Mouse (Mus musculus) hindbrain, embryonic 16.5 days (tissue): ENCODE measurements at regions not wholly inside any gene's neighbourhood (a gene's known extent, or its start where the extent isn't known, plus 50 kb on each side); places are given as distances from the start of the nearest gene placed in this dataset.

Source experiments
- ATAC-seq: fragments of 200-750 bp; cut with Nextera tagmentation; 2 replicates; pipeline ENCODE4 v1.8.0; 2017; ENCODE audit warnings: moderate TSS enrichment, moderate library complexity
- H3K27ac ChIP-seq: fragments of 300-500 bp; sonication (generic); 2 replicates; pipeline ENCODE4 v1.5.1; 2014; ENCODE audit warnings: low read depth, mild to moderate bottlenecking, control low read depth, low read length, moderate library complexity
- H3K27me3 ChIP-seq: fragments of 300-500 bp; sonication (generic); replicated peaks from 2 replicates; pipeline ENCODE4 v1.6.1; 2014; ENCODE audit warnings: low read length; ENCODE audit not compliant: control insufficient read depth, insufficient read depth
- H3K36me3 ChIP-seq: fragments of 300-500 bp; sonication (generic); 2 replicates; pipeline ENCODE4 v1.6.1; 2014; ENCODE audit warnings: mild to moderate bottlenecking, low read length, moderate library complexity, mixed read lengths; ENCODE audit not compliant: control insufficient read depth, insufficient read depth
- H3K4me1 ChIP-seq: fragments of 300-500 bp; sonication (generic); 2 replicates; pipeline ENCODE4 v1.6.1; 2014; ENCODE audit warnings: low read depth, low read length; ENCODE audit not compliant: control insufficient read depth, insufficient read depth
- H3K4me2 ChIP-seq: fragments of 300-500 bp; sonication (generic); 2 replicates; pipeline ENCODE4 v1.6.1; 2014; ENCODE audit warnings: mild to moderate bottlenecking, low read length, control low read depth, moderate library complexity
- H3K4me3 ChIP-seq: fragments of 300-500 bp; sonication (generic); 2 replicates; pipeline ENCODE4 v1.5.1; 2014; ENCODE audit warnings: mild to moderate bottlenecking, low read length, control low read depth, moderate library complexity
- H3K9ac ChIP-seq: fragments of 300-500 bp; sonication (generic); 2 replicates; pipeline ENCODE4 v1.6.1; 2014; ENCODE audit warnings: low read depth, mild to moderate bottlenecking, control low read depth, low read length, moderate library complexity
- H3K9me3 ChIP-seq: fragments of 300-500 bp; sonication (generic); 2 replicates; pipeline ENCODE4 v1.6.1; 2014; ENCODE audit warnings: mild to moderate bottlenecking, low read length, moderate library complexity; ENCODE audit not compliant: control insufficient read depth
- WGBS: fragments of 180-500 bp; shearing (Covaris S2); extraction: QIAGEN DNeasy Blood & Tissue Kit; methylation state at CpG from one replicate; pipeline ENCODE4 v1.1.7; 2014; 5-methylcytosine and 5-hydroxymethylcytosine counted together

- Histone ChIP-seq H3K9ac (no peak overlapping the region), H3K27me3 (no peaks in the 10 kb centered on the region), H3K9me3 (no peaks in the 10 kb centered on the region), H3K4me3 (no peak overlapping the region), H3K27ac (no peak overlapping the region), H3K4me1 (peaks cover 2% of the 10 kb centered on the region; the same call in 1 of the 2 replicates), H3K4me2 (no peak overlapping the region), H3K36me3 (no peaks in the 10 kb centered on the region)
- WGBS = 11% methylated on average over 3 of the region's 3 CpGs
- ATAC-seq = peak; percentile 42
Observed at GRCm38 (mm10) chr1:73089636-73090035, 73.9 kb upstream of the Tnp1 start.

- Histone ChIP-seq H3K27ac (no peak overlapping the region), H3K27me3 (no peaks in the 10 kb centered on the region), H3K36me3 (no peaks in the 10 kb centered on the region), H3K9me3 (no peaks in the 10 kb centered on the region), H3K9ac (no peak overlapping the region), H3K4me1 (peaks cover 2% of the 10 kb centered on the region; the same call in 1 of the 2 replicates), H3K4me2 (no peak overlapping the region), H3K4me3 (no peak overlapping the region)
- 30% methylated on average over 2 of the region's 2 CpGs for WGBS
- ATAC-seq = no peak
Observed at GRCm38 (mm10) chr1:73088494-73088893, 72.8 kb upstream of the Tnp1 start.

GRCm38 (mm10) chr1:73084946-73085345, 69.2 kb upstream of the Tnp1 start:
- Histone ChIP-seq H3K27me3 (no peaks in the 10 kb centered on the region), H3K27ac (no peak overlapping the region), H3K9ac (no peak overlapping the region), H3K9me3 (no peaks in the 10 kb centered on the region), H3K4me2 (no peak overlapping the region), H3K4me3 (no peak overlapping the region), H3K36me3 (no peaks in the 10 kb centered on the region), H3K4me1 (peaks cover 2% of the 10 kb centered on the region; the same call in 1 of the 2 replicates)
- no peak for ATAC-seq
- 5% methylated on average over 2 of the region's 2 CpGs for WGBS

- no peaks in the 10 kb centered on the region for H3K4me1 ChIP-seq
- H3K27me3 ChIP-seq = no peaks in the 10 kb centered on the region
- no peak overlapping the region for H3K27ac ChIP-seq
- no peak overlapping the region for H3K4me3 ChIP-seq
- no peaks in the 10 kb centered on the region for H3K36me3 ChIP-seq
- no peak overlapping the region for H3K4me2 ChIP-seq
- ATAC-seq = no peak
- H3K9me3 ChIP-seq = no peaks in the 10 kb centered on the region
- H3K9ac ChIP-seq = no peak overlapping the region
- WGBS = 90% methylated on average over 3 of the region's 3 CpGs
Observed at GRCm38 (mm10) chr1:73083396-73083795, 67.7 kb upstream of the Tnp1 start.

GRCm38 (mm10) chr1:73079518-73079917, 63.8 kb upstream of the Tnp1 start:
- Histone ChIP-seq H3K4me1 (no peaks in the 10 kb centered on the region), H3K9me3 (no peaks in the 10 kb centered on the region), H3K36me3 (no peaks in the 10 kb centered on the region), H3K4me2 (no peak overlapping the region), H3K27ac (no peak overlapping the region), H3K9ac (no peak overlapping the region), H3K27me3 (no peaks in the 10 kb centered on the region), H3K4me3 (no peak overlapping the region)
- ATAC-seq = no peak
- 84% methylated on average over 2 of the region's 2 CpGs for WGBS

GRCm38 (mm10) chr1:73077156-73077555, 61.4 kb upstream of the Tnp1 start:
- Histone ChIP-seq H3K4me2 (no peak overlapping the region), H3K27me3 (no peaks in the 10 kb centered on the region), H3K4me1 (no peaks in the 10 kb centered on the region), H3K27ac (no peak overlapping the region), H3K9me3 (no peaks in the 10 kb centered on the region), H3K36me3 (no peaks in the 10 kb centered on the region), H3K4me3 (no peak overlapping the region), H3K9ac (no peak overlapping the region)
- 69% methylated on average over 4 of the region's 4 CpGs for WGBS
- no peak for ATAC-seq

- no peak for ATAC-seq
- H3K36me3 ChIP-seq = no peaks in the 10 kb centered on the region
- H3K9me3 ChIP-seq = no peaks in the 10 kb centered on the region
- no peak overlapping the region for H3K4me3 ChIP-seq
- no peaks in the 10 kb centered on the region for H3K27me3 ChIP-seq
- H3K4me1 ChIP-seq = no peaks in the 10 kb centered on the region
- no peak overlapping the region for H3K9ac ChIP-seq
- no peak overlapping the region for H3K4me2 ChIP-seq
- WGBS = 77% methylated on average over 6 of the region's 6 CpGs
- H3K27ac ChIP-seq = no peak overlapping the region
Observed at GRCm38 (mm10) chr1:73075699-73076373, 60.1 kb upstream of the Tnp1 start.

- Histone ChIP-seq H3K4me2 (no peak overlapping the region), H3K27ac (no peak overlapping the region), H3K9ac (no peak overlapping the region), H3K9me3 (no peaks in the 10 kb centered on the region), H3K4me3 (no peak overlapping the region), H3K4me1 (no peaks in the 10 kb centered on the region), H3K36me3 (no peaks in the 10 kb centered on the region), H3K27me3 (no peaks in the 10 kb centered on the region)
- no peak for ATAC-seq
- 88% methylated on average over 2 of the region's 2 CpGs for WGBS
Observed at GRCm38 (mm10) chr1:73075159-73075558, 59.5 kb upstream of the Tnp1 start.

- Histone ChIP-seq H3K27ac (no peak overlapping the region), H3K4me2 (no peak overlapping the region), H3K9me3 (no peaks in the 10 kb centered on the region), H3K4me1 (no peaks in the 10 kb centered on the region), H3K27me3 (no peaks in the 10 kb centered on the region), H3K36me3 (no peaks in the 10 kb centered on the region), H3K9ac (no peak overlapping the region), H3K4me3 (no peak overlapping the region)
- ATAC-seq = no peak
- 80% methylated on average over 3 of the region's 3 CpGs for WGBS
Observed at GRCm38 (mm10) chr1:73074525-73074924, 58.8 kb upstream of the Tnp1 start.
